Mouse (Mus musculus) heart, postnatal 0 days (tissue): ENCODE data around the gene Rnpep.
"Not testable (repeated sequence)": the region's sequence is repeated elsewhere in the genome, so short reads cannot be mapped to it uniquely, and the experiment has no call there.

Source experiments
- CTCF ChIP-seq: IDR thresholded peaks from 2 replicates; pipeline ENCODE4 v1.5.1; 2016; ENCODE audit warnings: antibody characterized with exemption, control low read depth, low read depth
- EP300 ChIP-seq: IDR thresholded peaks from 2 replicates; pipeline ENCODE4 v1.6.1; 2016; ENCODE audit warnings: antibody characterized with exemption, low read depth

DNA sequence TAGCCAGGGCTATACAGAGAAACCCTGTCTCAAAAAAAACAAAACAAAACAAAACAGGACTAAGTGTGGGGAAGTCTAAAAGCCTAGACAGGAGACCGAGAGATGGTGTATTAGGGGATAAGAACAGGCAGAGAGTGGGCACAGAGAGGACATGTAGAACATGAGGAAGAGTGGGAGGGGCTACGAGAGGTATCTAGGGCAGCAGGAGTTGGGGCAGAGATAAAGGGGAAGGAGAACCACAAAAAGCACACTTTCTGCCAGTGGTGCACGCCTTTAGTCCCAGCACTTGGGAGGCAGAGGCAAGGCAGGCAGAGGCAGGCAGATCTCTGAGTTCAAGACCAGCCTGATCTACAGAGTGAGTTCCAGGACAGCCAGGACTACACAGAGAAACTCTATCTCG lies 43.7 kb downstream of the Rnpep start:
- not testable (repeated sequence) for TF ChIP-seq EP300, CTCF
